Mouse (Mus musculus): ENCODE measurements around the gene Tubgcp3.

DNA sequence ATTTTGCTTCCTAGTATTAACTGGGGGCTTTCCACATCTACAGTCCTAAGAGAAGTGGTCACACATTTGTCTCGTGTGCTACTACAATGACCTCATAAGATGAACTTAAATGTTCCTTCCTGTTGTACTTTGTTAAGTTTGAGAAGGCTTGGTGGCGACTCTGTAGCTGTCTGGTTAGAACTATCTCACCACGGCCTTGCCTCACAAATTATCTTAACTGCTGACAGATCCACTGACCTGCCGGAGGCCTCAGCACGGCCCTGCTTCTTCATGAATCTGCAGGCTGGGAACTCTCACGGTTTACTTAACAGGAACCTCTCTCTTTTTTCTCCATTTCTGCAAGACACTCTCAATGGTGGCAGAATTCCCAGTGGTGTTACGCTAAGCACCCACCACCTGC is 27.2 kb downstream of the Tubgcp3 start:
- TF ChIP-seq EP300 (IDR thresholded peaks at IDR 0.05; ENCODE audit: insufficient read depth, low read depth, low read length) (no peak), POLR2A (IDR thresholded peaks at IDR 0.05; ENCODE audit: insufficient read depth, low read depth, low read length) (no peak), CTCF (IDR thresholded peaks at IDR 0.05) (no peak)

Data from heart, adult 2 months (tissue).